Mouse (Mus musculus) spleen, adult 18-20 months (tissue): Measurements from ENCODE around the gene Slc18a2.
A peak's percentile ranks its signal among the peaks of the same experiment; 100 is the strongest.

Source experiments
- DNase-seq, 2 experiments: peaks; one replicate each; pipeline ENCODE4 v3.0.0; 2022; ENCODE audit warnings: mixed read lengths in 2 of 2

Gene Slc18a2

GRCm38 (mm10) chr19:59260718-59261442 lies at the start of gene Slc18a2:
Gene Slc18a2, plus strand, starts transcription at chr19:59260896.
- DNase-seq: no peak

- no peak for DNase-seq
These were observed 43.8 kb upstream of the Slc18a2 start for GRCm38 (mm10) chr19:59216891-59217290.

GRCm38 (mm10) chr19:59218991-59219390 lies 41.7 kb upstream of the Slc18a2 start, which contains the start of gene Kcnk18:
Gene Kcnk18, plus strand, starts transcription at chr19:59219214.
- DNase-seq: no peak

- DNase-seq: no peak
These were observed 39.6 kb upstream of the Slc18a2 start for GRCm38 (mm10) chr19:59221131-59221530.

GRCm38 (mm10) chr19:59228376-59228775 lies 32.3 kb upstream of the Slc18a2 start:
- no peak for DNase-seq

GRCm38 (mm10) chr19:59232786-59233185 lies 27.9 kb upstream of the Slc18a2 start:
- DNase-seq: no peak

- DNase-seq: no peak
These were observed 25.7 kb upstream of the Slc18a2 start for GRCm38 (mm10) chr19:59235001-59235400.

- DNase-seq: no peak
These were observed 24.6 kb upstream of the Slc18a2 start for GRCm38 (mm10) chr19:59236046-59236445.

- DNase-seq: no peak
These were observed 22.1 kb upstream of the Slc18a2 start for GRCm38 (mm10) chr19:59238630-59239029.

- DNase-seq: peak; percentile 58 to 88
These were observed 21.4 kb upstream of the Slc18a2 start for GRCm38 (mm10) chr19:59239124-59239817.

- no peak for DNase-seq
These were observed 18.7 kb upstream of the Slc18a2 start for GRCm38 (mm10) chr19:59241987-59242386.

GRCm38 (mm10) chr19:59243057-59243456 lies 17.6 kb upstream of the Slc18a2 start:
- no peak for DNase-seq

- no peak for DNase-seq
These were observed 12.6 kb upstream of the Slc18a2 start for GRCm38 (mm10) chr19:59248144-59248543.

GRCm38 (mm10) chr19:59248553-59249286 lies 12.0 kb upstream of the Slc18a2 start:
- no peak for DNase-seq

- no peak for DNase-seq
These were observed 8.0 kb upstream of the Slc18a2 start for GRCm38 (mm10) chr19:59252651-59253050.

- DNase-seq: no peak
These were observed 1.1 kb upstream of the Slc18a2 start for GRCm38 (mm10) chr19:59259633-59260032.

GRCm38 (mm10) chr19:59261604-59262003 lies 908 bp downstream of the Slc18a2 start:
- DNase-seq: no peak

GRCm38 (mm10) chr19:59263171-59263570 lies 2.5 kb downstream of the Slc18a2 start:
- no peak for DNase-seq

GRCm38 (mm10) chr19:59264838-59265532 lies 4.3 kb downstream of the Slc18a2 start:
- DNase-seq: no peak

- DNase-seq: no peak
These were observed 5.2 kb downstream of the Slc18a2 start for GRCm38 (mm10) chr19:59265907-59266306.

- DNase-seq: no peak
These were observed 6.8 kb downstream of the Slc18a2 start for GRCm38 (mm10) chr19:59267417-59267963.

- no peak for DNase-seq
These were observed 12.5 kb downstream of the Slc18a2 start for GRCm38 (mm10) chr19:59273190-59273589.

- no peak for DNase-seq
These were observed 15.7 kb downstream of the Slc18a2 start for GRCm38 (mm10) chr19:59276354-59276753.
